In the genomic region with DNA sequence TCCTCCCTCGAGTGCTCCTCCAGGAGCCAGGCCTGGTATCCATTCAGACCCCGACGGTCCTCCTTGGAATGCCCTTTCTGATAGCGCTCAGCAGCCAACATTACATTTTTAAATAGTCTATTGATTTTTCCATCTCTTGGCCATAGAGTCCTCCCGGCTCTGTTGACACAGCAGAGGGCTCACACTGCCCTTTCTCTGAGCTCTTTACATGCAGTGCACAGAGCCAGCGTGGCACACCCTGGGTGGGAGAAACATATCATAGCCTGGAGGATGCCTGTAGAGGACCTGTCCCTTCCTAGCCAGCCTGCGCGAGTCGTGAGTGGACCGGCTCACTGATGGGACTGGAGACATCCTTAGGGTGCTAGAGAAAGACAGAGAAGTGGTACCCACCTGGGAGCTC, we compare ENCODE assay signal across 22 mouse cellular contexts. TPM values are rescaled to one million over a fixed set of nuclear protein-coding genes. Genes with fewer than 3 reads are reported as not detected.
"Had no signal": no experiment of that assay in that cellular context is flagged by ENCODE, and none has a peak within 500 bp of the region (broad histone marks: within the 10 kb centered on the region; RNA-seq: fewer than 3 reads in every experiment).

No protein-coding gene starts in this region.

- DNase-seq: kidney, adult 2 months; kidney, postnatal 36 days; layer of hippocampus, postnatal 36 days; liver, embryonic 13.5 days; lung, postnatal 14 days; lung, postnatal 4 days; thymus, adult 2 months; thymus, postnatal 14 days; thymus, postnatal 4 days had no signal

- H3K27me3 ChIP-seq: liver, embryonic 13.5 days had no signal

- H3K4me1 ChIP-seq: liver, embryonic 13.5 days had no signal

- H3K36me3 ChIP-seq: liver, embryonic 13.5 days had no signal

- H3K9ac ChIP-seq: liver, embryonic 13.5 days had no signal

- H3K9me3 ChIP-seq: liver, embryonic 13.5 days had no signal

- ATAC-seq: intestine, postnatal 0 days had no signal

- H3K4me3 ChIP-seq: left cerebral cortex, adult 2 months; liver, embryonic 13.5 days; myocyte had no signal

- H3K4me2 ChIP-seq: liver, embryonic 13.5 days had no signal

- H3K27ac ChIP-seq: kidney, postnatal 0 days; left cerebral cortex, adult 2 months; liver, embryonic 13.5 days had no signal

RNA-seq across cellular contexts. Expression of gene Mobp, which starts 54.4 kb away (rescaled TPM):
- polyA plus RNA-seq: intestine, embryonic 14.5 days; kidney, adult 2 months; kidney, embryonic 14.5 days; limb, embryonic 11.5 days; limb, embryonic 14.5 days; liver, adult 2 months; liver, embryonic 13.5 days; liver, embryonic 16.5 days; myocyte; neural tube, embryonic 11.5 days; small intestine, adult 2 months; spleen, adult 2 months; thymus, adult 2 months had no signal
